Mouse (Mus musculus) layer of hippocampus, adult 2 months (tissue): ENCODE results near the gene Wdr83. TPM values are rescaled to one million over a fixed set of nuclear protein-coding genes. Genes with fewer than 3 reads are reported as not detected.

ENCODE experiments used
- DNase-seq, 2 experiments: peaks; one replicate each; pipeline ENCODE4 v3.0.0; 2022; ENCODE audit warnings: low spot score in 2 of 2
- H3K27ac ChIP-seq: fragments of 200-600 bp; 2 replicates; pipeline ENCODE4 v1.8.1; 2022
- H3K4me3 ChIP-seq: fragments of 200-600 bp; 2 replicates; pipeline ENCODE4 v1.8.1; 2022; ENCODE audit warnings: mild to moderate bottlenecking
- CTCF ChIP-seq: fragments of 200-600 bp; conservative IDR thresholded peaks from 2 replicates; pipeline ENCODE4 v1.8.1; 2022; ENCODE audit warnings: antibody characterized with exemption, mild to moderate bottlenecking, moderate library complexity
- total RNA-seq, 2 experiments: library from RNA; stranded (reverse); gene quantifications; 2 replicates each; pipeline ENCODE4 v1.2.3; 2021

Gene Wdr83
- total RNA-seq, 2 experiments from 2014 or later: 26.7 to 29.0 TPM

DNA sequence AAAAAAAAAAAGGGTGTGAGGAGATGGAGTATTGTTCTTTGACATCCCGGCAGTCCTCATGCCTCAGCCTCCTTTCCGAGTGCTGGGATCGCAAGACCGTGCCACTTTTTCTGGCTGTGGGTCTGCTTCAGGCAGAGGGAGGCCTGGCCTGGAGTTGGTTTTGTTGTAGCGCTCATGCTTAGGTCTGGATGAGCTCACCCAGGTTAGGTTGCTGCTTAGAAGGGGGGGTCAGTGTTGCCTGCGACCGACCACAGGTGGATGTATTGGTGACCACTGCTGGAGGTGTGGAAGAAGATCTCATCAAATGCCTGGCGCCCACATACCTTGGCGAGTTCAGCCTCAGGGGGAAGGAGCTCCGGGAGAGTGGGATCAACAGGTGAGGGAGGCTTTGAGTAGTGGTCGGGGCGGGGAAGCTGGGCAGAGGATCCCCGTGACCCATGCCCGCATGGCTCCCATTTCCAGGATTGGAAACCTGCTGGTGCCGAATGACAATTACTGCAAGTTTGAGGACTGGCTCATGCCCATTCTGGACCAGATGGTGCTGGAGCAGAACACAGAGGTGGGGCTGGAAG lies 8.0 kb downstream of the Wdr83 start:
- DNase-seq: no peak
- no peak for TF ChIP-seq CTCF
- Histone ChIP-seq H3K27ac (0 out of 2 replicates have a peak overlapping the region, but pooled peaks have one; percentile 1), H3K4me3 (no peak overlapping the region)

DNA sequence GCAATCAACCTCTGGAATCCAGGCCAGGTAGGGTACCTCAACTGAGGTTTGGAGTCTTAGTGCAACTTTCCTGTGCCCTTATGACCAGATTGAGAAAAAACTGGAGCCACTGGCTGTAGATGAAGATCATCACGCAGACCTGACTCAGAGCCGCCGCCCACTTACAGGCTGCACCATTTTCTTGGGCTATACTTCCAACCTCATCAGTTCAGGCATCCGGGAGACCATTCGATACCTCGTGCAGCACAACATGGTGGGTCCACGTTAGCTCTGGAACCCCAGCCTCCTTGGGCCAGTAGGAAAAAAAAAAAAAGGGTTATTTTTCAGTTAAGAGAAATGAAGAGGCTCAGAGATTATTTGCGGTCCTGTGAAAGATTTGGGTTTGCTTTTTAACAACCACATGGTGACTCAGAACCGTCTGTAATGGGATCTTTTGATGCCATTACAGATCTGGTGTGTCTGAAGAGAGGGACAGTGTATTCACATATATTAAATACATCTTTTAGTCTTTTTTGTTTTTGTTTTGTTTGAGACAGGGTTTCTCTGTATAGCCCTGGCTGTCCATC lies 8.7 kb downstream of the Wdr83 start:
- no peak for DNase-seq
- peak overlapping the region; percentile 92 for H3K4me3 ChIP-seq
- TF ChIP-seq CTCF: no peak
- H3K27ac ChIP-seq: peak overlapping the region; percentile 93

GRCm38 (mm10) chr8:85071514-85072281 lies 9.4 kb downstream of the Wdr83 start, which contains the start of gene Dhps:
TSS of gene Dhps (plus strand) at chr8:85071757.
- DNase-seq: peak; percentile 88 to 92
- Histone ChIP-seq H3K4me3 (peak within 1 kb of the TSS; percentile 92), H3K27ac (peak within 1 kb of the TSS; percentile 93)
- TF ChIP-seq CTCF: peak; percentile 43

DNA sequence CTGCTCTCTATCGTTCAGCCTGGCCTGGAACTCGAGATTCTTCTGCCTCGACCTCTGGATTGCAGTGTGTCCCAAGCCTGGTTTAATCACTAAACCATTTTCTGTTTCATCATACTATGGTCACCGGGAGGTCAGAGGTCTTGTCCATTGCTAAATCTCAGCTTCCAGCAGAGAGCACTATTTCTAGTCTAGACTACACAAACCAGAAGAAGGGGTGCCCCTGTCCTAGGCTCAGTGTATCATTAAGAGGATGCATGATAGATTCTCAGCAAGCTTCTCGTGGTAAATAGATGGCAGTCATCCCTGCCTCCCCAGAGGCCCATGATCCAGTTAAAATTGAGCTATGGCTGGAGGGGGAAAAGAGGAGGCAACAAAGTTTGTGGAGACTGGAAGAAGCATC lies 10.1 kb downstream of the Wdr83 start:
- peak overlapping the region; percentile 92 for H3K4me3 ChIP-seq
- no peak for DNase-seq
- TF ChIP-seq CTCF: no peak
- H3K27ac ChIP-seq: peak overlapping the region; percentile 93

- no peak for TF ChIP-seq CTCF
- Histone ChIP-seq H3K27ac (no peak within 1 kb of the TSS), H3K4me3 (no peak within 1 kb of the TSS)
- DNase-seq: no peak
Measured at GRCm38 (mm10) chr8:85067982-85068381, 13.1 kb downstream of the Wdr83 start, which contains the start of gene Gm5741. TSS of gene Gm5741 (minus strand) at chr8:85067982.

GRCm38 (mm10) chr8:85067155-85067554 lies 14.0 kb downstream of the Wdr83 start:
- DNase-seq: no peak
- H3K27ac ChIP-seq: no peak overlapping the region
- no peak for TF ChIP-seq CTCF
- no peak overlapping the region for H3K4me3 ChIP-seq

- no peak for DNase-seq
- no peak overlapping the region for H3K4me3 ChIP-seq
- no peak for TF ChIP-seq CTCF
- H3K27ac ChIP-seq: no peak overlapping the region
Measured at GRCm38 (mm10) chr8:85065213-85065612, 15.9 kb downstream of the Wdr83 start.

GRCm38 (mm10) chr8:85062603-85063002 lies 18.5 kb downstream of the Wdr83 start:
- no peak for TF ChIP-seq CTCF
- DNase-seq: no peak
- Histone ChIP-seq H3K4me3 (no peak overlapping the region), H3K27ac (no peak overlapping the region)

DNA sequence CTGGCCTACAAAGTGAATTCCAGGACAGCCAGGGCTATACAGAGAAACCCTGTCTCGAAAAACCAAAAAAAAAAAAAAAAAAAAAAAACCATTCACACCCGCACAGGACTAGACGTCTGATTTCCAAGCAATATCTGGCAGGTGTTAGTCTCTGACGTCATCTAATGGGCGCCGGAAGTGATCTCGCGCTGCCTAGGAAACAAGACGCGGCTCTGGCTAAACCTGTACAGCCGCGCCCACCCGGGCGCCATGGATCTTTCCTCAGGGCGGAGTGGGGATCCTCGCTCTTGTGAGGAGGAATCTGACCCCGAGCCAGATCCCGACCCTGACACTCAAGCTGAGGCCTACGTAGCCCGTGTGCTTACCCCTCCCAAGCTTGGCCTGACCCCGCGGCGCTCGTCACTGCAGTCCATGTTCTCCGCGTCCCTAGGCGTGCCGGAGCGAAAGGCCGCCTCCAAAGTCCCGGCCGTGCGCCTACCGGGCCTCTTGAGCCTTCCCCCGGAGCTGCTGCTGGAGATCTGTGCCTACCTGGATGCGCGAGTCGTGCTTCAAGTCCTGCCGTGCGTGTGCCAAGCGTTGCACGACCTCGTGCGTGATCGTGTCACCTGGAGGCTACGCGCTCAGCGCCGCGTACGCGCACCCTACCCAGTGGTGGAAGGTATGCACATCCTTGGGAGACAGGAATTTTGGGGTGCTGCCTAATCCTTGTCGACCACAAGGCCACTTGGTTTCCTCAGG lies 21.1 kb downstream of the Wdr83 start, which contains the start of gene Fbxw9:
TSS of gene Fbxw9 (plus strand) at position 177 of the 738 bp plus-strand sequence.
- TF ChIP-seq CTCF: no peak
- H3K27ac ChIP-seq: peak within 1 kb of the TSS; percentile 83

DNA sequence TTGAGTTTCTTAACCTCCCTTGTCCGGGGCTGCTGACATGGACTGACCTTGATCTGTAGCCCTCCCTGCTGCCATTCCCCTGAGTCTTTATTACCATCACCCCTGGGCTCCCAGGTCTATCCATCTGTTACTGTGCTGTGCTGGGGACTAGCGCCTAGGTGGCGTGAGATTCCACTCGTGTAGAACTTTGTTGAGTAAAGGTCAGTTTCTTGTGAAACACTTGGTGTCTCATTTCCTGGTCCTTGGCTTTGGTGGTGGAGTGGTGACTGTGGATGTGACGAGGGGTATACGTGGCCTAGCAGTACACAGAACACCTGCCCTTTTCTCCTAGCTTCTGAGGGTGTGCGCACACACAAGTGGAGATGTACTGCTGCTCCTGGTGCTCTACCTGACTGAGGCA lies 23.7 kb downstream of the Wdr83 start:
- Histone ChIP-seq H3K27ac (no peak overlapping the region), H3K4me3 (no peak overlapping the region)
- no peak for DNase-seq
- no peak for TF ChIP-seq CTCF

More for the DNA sequence above, 21.1 kb downstream of the Wdr83 start, which contains the start of gene Fbxw9:
- H3K4me3 ChIP-seq: peak within 1 kb of the TSS; percentile 97
- peak; percentile 91 to 92 for DNase-seq

DNA sequence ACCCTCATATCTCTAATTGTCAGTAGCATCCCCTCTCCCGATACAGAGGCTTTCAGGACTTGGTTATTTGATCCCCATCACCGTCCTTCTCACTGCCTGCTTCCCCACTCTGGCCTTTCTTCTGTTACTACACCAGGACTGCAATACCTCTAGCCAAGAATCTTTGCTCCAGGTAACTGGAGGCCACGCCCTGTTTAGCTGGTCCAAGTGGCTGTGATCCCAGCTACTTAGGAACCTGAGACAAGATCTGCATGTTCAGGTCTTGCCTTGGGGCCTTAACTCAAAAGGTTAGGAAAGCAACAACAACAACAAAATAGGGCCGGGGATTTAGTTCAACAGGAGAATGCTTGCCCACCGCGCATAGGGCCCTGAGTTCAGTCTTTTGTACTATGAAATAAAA lies 37.5 kb downstream of the Wdr83 start:
- Histone ChIP-seq H3K27ac (no peak overlapping the region), H3K4me3 (no peak overlapping the region)
- DNase-seq: no peak
- no peak for TF ChIP-seq CTCF

DNA sequence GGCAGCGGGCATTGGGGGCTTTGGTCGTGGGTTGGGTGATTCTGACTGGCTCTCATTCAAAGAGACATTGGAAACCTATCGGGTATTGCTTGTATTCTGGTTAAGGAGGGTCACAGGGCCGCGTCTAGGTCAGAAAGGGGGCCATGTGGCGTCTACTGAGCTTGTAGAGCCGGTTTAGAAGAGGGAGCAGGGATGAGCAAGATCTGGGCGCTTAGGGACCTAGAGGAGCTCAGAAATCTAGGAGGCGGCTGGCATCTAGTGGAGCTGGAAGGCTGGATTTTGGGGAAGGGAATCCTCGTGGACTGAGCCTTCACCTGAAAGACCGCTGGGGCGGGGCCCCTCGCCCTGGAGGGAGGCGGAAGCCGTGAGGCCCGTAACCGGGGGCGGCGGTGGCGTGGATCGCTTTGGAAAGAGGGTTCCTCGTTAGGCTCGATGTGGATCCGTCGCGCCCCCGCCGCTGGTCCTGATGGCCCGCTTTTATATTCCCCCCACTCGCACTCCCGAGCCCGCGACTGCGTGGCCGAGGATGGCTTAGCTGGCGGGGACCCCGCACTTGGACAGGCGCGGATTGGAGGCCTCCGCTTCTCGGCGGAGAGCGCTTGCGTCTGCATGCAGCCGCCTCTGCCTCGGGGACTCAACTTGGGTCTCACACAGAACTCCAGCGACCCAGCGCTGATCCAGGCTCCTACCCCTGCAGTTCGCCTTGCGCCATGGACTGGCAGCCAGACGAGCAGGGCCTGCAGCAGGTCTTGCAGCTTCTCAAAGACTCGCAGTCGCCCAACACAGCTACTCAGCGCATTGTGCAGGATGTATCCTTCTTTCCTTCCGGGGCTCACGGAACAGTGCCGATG lies 43.2 kb downstream of the Wdr83 start:
- Histone ChIP-seq H3K4me3 (peak overlapping the region; percentile 75), H3K27ac (peak overlapping the region; percentile 99)
- TF ChIP-seq CTCF: no peak
- peak in 1 of 2 experiments; percentile 48 for DNase-seq
